Mouse (Mus musculus): ENCODE data around the gene Scn4b.

Scn4b gene

DNA sequence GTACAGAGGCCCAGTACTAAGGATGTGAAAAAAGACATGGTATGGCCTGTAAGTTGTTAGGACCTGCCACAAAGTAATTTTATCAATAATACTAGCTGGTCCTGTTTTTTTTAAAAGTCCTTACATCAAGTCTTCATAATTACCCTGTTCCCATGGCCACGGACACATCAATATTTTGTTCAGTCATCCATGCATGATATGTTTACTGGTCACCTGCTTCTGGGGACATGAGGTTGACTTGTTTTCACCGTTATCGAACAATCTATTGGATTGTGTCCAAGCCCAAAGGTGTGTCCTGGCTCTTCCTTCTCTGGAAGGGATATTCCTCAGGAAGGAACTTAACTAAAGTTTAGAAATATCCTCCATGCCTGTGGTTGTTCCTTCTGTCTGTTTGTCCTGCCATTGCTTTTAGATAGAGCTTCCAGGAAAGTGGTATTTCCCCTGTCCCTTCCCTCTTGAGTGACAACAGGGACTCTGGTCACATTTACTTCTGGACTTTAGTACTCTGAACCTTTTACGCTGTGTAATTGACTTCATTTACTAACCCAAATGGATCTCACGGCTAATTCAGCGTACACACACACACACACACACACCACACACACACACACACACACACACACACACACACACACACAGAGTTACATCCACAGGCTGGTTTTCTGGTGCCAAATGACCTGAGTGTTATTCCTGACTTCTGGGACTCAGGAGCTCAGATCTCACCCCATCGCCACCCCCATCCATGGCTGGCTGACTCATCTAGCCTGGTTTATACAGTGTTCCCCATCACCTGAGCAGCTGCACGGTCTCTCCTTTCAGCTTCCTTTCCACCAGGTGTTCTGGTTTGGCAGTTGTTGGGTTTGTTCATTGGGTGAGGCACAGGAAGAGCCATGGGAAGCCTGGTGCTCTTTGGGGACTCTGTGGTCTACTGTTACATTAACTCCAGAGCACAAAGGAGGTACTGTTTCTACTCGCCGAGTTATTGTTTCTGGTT lies 50.7 kb downstream of the Scn4b start:
- DNase-seq (ENCODE audit: low spot score in 2 of 2), result no peak

- no peak for DNase-seq (ENCODE audit: low spot score in 2 of 2)
Observed at GRCm38 (mm10) chr9:45189661-45190174, 51.5 kb downstream of the Scn4b start.

DNA sequence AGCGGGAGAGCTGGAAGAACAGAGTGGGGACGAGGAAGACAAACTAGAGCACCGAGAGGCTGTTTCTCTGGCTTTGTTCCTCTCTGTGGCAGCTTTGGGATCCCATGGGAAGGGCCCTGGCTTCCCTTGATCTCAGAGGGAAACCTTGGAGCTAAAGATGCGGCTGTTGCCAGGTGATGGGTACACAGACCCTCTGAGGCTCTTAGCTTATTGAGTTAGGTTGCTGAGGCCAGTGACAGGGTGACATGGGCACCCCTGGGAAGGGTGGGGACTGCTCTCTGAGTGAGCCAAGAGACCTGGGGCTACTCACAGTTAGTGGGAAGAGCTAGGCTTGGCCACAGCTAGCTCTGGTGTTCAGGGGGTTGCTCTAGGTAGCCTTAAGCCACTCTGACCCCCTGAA lies 57.3 kb downstream of the Scn4b start:
- no peak for DNase-seq (ENCODE audit: low spot score in 2 of 2)

DNA sequence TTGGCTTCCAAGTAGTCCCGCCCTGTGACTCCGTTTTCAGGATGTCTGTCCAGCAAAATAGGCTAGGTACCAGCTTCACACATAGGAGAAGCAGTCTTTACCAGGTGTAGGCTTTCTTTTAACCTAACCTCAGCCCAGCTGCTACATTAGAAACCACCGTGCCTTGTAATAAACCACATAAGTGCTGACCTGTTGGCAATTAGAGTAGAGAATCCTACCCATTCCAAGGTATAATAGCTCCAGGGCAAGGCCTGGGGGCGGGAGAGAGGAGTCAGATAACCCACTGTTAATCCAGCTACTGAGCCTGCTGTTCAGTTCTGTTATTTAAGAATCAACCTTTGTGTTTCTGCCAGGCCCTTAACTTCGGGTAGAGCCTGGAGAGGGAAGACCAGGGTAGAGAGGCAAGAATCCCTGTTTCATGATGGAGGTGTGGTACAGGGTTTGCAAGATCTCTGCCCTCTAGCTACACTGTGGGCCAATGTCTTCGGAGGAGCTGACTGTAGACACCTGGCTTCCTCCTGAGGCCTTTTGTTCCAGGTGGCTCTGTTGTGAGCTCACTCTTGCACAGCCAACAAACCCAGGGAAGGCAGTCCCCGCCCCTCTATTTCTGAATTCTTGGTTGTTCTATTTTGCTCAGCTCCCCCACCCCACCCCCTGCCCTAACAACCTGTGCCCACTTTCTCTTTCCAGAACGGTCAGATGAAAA lies 58.1 kb downstream of the Scn4b start:
- DNase-seq (ENCODE audit: low spot score in 2 of 2), result no peak

DNA sequence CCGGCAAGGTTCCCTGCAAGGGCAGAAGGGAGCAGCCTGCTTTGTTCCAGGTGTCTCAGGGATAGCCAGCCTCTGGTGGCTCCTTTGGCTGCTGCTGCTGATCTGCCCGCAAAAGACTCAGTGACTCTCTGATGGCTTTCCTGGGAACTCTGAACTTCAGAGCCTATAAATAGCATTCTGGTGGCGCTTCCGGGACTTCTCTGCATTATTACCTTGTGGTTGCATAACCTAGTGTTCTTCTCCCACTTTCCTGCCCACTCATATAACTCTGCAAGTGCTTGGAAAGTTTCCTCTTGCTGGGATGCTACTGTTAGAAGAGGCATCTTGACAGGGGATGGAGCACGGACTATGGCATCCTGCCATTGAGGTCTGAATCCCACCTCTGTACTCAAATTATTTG lies 59.4 kb downstream of the Scn4b start:
- no peak for DNase-seq (ENCODE audit: low spot score in 2 of 2)

GRCm38 (mm10) chr9:45201319-45201947 lies 63.2 kb downstream of the Scn4b start:
- DNase-seq (ENCODE audit: low spot score in 2 of 2), result no peak

DNA sequence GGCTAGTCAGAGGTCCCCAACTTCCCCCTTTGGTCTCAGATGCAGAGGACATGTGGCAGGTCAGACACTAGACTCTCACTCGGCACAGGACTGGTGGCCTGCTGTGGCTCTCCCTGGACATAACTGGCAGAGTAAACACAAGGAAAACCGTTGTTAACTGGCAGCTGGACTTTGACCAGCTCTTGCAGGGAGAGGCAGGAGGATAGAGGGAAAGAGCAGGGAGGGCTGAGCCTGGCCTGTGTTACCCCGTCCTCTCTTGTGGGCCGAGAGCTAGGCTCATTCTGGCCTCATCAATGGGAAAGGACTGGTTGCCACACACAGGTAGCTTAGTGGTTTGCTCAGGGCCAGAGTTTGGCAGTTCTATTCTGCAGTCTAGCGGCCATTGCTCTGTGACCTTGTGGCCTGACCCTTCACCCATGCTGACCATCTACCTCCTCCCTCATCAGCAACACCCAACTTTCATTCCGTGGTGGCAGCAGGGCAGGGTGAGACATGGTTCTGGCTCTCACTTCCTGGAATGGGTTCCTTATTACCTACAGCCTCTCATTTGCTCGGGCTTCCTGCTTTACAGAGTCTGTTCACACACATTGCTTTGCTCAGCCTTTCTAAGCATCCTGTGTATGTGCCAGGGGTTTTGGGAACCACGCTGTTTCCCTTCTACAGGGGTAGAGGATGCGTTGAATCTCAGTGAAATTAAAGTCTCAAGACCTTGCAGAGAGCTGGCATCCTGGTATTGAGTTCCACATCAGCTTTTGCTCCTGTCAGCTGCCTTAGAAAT lies 64.0 kb downstream of the Scn4b start:
- no peak for DNase-seq (ENCODE audit: low spot score in 2 of 2)

Data from frontal cortex, postnatal 36 days (tissue).